Mouse (Mus musculus): ENCODE results near the gene Col4a2.
A peak's percentile ranks its signal among the peaks of the same experiment; 100 is the strongest.

Gene Col4a2

DNA sequence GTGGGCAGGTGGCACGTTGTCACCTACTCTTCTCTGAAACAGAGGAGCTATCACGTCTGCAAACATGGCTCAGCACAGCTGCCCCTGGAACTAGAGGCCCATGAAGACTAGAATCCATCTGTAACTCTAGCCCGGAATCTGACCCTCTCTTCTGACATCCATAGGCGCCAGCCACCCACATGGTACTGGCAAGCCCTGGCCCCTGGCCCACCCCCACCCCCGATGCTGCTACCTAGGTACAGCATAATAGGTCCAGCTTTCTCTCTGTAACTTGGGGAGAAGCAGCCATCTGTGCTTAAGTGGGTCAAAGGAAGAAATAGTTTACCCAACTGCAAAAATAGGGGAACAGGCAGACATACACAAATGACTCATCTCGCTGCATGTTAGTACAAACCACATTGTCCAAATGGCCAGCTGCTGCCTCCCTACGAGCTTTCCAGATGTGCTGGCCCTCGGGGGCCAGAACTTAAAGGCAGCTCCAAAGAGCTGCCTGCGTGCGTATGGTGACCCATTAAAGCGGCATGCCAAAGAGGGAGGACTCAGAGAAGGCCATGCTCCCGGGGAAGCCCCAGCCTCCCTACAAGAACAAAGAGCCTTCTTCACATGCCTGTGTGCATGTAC is 99.0 kb downstream of the Col4a2 start:
- no peak for DNase-seq (ENCODE audit: low read depth, low spot score)

DNA sequence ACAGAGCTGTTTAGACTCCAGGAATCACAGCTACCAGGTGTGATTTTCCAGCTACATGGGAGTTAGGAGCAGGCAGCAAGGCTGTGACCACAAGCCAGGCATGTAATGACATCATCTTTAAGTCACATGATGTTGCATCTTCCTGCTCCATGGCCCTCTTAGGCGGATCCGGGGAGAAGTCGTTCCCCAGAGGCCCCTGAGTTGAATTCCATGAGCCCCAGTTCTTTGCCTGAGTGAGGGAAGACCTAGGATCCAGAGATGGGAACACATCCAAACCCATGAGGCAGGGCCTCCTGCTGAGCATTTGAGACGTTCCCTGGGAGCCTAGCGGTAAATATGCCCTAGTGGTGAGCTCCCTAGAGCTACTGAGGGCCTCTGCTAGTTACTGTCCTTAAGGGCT is 99.8 kb downstream of the Col4a2 start:
- DNase-seq (ENCODE audit: low read depth, low spot score) = no peak

DNA sequence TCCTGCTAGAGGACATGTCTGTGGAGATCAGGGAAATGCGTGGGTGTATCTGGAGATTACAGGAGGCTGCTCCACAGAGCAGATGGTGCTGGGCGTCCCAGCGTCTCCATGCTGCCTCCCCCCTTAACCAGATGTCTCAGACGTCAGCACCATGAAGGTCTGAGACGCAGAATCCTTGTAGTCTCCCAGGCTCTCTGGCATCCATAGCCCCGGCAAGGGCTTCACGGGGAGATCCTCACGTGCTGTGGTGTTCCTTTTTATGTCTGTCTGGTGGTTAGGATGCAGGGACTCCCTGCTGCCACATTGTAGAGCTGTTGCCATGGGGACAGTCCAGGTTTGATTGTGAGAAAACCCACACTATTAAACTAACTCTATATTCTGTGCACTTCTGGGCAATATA is 101.7 kb downstream of the Col4a2 start:
- no peak for DNase-seq (ENCODE audit: low read depth, low spot score)

DNA sequence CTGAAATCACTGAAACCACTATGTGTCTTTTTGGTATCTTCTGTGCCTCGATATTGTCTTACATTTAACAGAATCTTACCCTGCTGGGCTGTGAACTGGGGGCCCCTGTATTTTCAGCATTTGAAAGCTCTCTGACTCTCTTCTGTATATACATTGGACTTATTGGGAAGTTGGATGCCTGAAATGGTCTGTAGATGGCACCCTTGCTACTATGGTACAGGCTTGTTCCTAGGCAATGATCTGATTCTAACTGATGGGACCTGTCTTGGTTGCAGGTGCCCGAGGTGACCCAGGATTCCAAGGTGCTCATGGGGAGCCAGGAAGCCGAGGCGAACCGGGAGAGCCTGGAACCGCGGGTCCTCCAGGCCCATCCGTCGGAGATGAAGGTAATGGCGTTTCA is 102.5 kb downstream of the Col4a2 start:
- DNase-seq (ENCODE audit: low read depth, low spot score) = peak; percentile 44

DNA sequence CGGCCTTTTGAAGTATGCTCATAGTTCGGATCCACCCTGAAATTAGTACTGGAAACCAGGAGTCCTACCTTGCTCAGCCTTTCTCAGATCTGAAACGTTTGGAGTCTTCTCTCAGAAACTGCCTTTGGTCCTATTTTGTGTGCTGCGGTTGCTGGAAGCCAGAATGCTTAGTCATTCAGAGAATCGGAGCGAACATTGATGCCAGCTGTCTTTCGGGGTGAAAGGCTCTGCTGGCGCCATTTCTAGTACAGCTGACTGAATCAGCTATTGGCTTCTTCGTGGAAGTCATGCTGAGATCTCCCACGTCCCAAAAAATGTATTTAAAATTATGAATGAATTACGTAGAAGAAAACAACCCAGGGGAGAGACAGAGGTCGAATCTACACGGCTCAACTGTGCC is 105.2 kb downstream of the Col4a2 start:
- DNase-seq (ENCODE audit: low read depth, low spot score) = no peak

DNA sequence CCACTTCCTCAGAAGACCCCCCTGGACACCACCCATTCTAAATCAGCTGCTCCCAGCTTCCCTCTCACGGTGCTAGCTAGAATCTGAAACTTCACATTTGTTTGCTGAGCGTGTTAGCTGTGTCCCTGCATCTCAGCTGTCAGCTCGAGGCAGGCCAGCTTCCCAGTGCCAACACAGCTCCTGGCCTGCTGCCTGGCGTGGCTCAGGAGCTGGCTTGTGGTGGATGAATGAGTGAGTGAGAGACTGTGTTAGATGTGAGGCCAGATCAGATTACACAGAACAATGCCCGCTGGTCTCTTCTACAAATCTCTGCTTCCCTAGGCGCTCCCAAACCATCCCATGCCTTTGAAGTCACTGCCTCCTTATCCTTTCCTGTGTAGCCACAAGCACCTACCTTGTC is 106.6 kb downstream of the Col4a2 start:
- DNase-seq (ENCODE audit: low read depth, low spot score) = no peak

DNA sequence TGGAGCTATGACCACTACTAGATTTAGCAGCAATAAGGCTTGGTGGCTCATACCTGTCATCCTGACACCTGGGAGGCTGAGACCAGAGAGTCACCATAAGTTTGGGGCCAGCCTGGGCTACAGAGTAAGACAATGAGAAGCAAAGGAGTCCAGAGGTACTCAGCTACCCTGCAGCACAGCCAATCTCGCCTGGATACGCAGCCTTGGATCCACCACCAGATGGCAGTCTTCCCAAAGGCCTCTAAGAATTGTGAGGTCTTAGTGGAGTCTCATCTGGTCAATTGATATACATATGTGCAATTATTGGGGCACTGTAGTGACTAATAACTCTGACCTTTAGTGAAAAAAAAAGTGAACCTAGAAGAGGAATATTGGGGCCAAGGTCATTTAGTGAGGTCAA is 107.0 kb downstream of the Col4a2 start:
- peak; percentile 73 for DNase-seq (ENCODE audit: low read depth, low spot score)

DNA sequence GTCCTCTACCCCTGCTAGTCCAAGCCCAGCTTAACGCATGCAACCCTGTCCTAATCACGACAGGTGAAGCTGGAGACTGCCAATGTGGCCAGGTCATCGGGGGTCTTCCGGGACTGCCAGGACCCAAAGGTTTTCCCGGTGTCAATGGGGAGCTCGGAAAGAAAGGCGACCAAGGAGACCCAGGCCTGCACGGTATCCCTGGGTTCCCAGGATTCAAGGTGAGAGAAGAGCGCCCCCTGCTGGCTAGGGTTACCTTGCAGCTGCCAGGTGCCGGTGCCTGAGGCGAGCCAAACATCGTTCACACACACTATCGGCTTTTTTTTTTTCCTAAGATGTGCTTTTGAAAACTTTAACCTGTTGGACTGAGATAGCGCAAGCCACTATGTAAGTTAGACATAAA is 108.5 kb downstream of the Col4a2 start:
- DNase-seq (ENCODE audit: low read depth, low spot score) = peak; percentile 74

DNA sequence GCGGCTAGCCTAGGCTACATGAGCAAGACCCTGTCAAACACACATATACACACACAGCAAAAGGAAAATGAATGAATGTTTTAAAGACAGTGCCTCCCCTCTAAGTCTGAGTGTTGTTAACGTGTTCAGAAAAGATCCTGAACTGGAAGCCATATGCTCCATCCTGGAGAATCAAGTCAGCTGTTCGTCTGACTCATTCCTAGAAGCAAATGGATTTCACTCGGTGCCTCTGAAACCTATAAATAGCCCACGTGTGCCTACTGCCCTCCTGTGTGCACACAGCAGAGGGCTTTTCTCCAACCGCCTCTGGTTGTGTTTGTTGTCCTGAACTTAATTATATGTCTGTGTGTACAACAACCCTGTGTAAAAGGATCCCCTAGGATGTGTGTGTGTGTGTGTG is 109.4 kb downstream of the Col4a2 start:
- no peak for DNase-seq (ENCODE audit: low read depth, low spot score)

DNA sequence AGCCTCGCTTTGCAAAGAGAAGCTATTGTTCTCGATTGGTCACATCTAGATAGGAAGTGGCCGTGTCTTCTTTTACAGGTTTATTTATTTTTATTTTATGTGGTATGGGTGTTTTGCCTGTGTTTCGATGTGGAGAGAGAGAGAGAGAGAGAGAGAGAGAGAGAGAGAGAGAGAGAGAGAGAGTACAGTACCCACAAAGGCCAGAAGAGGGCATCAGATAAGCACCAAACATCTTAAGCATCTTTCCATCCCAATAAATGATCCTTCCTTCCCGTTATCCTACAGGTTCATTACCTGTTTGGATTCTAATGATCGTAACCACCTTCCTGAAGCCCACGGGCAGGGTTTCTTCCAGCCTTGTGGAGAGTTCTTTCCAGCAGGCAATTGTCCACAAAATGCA is 110.5 kb downstream of the Col4a2 start:
- peak; percentile 31 for DNase-seq (ENCODE audit: low read depth, low spot score)

DNA sequence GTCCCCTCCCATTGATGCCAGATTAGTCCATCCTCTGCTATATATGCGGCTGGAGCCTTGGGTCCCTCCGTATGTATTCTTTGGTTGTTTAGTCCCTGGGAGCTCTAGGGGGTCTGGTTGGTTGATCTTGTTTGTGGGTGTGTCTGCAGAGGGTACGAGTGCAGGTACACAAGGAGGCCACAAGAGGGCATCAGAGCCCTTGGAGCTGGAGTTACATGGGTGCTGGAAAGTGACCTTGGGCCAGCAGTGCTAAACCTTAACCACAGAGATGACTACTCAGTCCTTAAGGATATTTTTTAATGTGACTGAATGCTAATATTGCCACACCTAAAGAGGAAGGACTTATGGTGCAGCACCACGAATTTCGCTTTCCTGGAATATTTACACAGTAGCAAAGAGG is 118.1 kb downstream of the Col4a2 start:
- peak; percentile 82 for DNase-seq (ENCODE audit: low read depth, low spot score)

DNA sequence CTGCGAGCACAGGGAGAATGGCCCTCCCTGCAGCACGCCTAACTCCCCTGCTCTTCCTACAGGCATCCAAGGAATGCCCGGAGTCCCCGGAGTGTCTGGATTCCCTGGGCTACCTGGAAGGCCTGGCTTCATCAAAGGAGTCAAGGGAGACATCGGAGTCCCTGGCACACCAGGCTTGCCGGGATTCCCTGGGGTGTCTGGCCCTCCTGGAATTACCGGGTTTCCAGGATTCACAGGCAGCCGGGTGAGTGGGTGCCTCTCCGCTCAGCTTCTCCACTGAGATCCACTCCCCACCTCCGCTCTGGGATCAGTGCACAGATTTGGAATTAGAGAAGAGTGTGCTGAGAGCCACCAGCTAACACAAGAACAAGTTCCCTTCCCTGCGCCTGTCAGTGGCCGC is 125.3 kb downstream of the Col4a2 start:
- DNase-seq (ENCODE audit: low read depth, low spot score) = peak; percentile 25

DNA sequence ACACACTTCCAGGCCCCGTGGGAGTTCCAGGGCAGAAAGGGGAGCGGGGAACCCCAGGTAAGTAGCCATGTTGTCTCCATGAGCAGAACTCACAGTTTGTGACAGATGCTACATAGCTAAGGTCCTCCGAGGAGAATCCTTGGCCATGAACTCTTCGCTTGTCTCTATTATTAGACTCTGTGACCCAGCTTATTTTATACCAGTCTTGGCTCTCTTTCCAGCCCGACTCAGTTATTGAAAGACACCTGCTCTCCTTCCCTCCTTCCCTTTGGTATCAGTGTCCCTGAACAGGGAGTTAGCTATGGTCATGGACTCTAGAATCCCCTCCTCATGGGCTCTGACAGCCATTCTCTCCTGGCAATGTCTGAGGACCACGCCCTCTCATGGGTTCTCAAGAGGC is 128.7 kb downstream of the Col4a2 start:
- no peak for DNase-seq (ENCODE audit: low read depth, low spot score)

DNA sequence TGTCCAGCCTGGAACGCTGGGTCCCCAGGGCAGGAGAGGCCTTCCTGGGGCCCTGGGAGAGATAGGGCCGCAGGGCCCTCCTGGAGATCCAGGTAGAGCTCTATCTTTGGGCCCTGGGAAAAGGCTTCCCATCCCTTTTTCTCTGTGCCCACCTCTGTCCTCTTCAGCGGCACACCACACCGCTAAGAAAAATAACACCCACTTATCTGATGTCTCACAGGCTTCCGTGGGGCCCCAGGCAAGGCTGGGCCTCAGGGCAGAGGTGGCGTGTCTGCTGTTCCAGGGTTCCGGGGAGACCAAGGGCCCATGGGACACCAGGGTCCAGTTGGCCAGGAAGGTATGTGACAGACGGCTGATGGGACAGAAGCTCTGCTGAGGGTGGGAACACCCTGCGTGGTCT is 131.0 kb downstream of the Col4a2 start:
- DNase-seq (ENCODE audit: low read depth, low spot score) = no peak

DNA sequence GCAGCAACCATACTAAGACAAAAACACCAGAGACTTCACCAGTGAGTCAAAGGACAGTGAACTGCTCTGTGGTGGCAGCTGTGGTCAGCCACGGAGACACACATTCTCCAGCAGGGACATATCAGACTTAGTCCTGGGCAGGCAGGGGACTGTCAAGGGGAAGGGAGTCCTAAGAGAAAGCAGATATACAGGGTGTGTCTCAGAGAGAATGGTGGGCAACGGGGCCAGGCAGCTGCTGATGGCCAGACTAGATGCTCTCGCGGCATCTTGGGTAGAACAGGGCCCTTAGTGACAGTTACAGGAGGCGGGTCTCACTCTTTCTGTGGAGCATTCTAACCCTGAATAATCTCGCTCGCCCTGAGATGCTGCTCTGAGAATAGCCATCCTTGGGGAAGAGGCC is 131.6 kb downstream of the Col4a2 start:
- DNase-seq (ENCODE audit: low read depth, low spot score) = no peak

DNA sequence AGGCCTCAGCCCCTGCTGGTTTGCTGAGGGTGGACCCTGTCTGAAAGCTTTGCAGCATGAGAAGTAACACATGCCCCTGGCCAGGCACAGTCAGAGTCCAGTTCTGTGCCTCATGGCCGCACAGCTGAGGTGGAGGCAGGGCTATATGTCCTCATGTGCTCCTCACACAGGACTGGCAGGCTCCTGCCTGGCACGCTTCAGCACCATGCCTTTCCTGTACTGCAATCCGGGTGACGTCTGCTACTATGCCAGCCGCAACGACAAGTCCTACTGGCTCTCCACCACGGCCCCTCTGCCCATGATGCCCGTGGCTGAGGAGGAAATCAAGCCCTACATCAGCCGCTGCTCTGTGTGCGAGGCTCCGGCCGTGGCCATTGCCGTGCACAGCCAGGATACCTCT is 133.2 kb downstream of the Col4a2 start:
- no peak for DNase-seq (ENCODE audit: low read depth, low spot score)

DNA sequence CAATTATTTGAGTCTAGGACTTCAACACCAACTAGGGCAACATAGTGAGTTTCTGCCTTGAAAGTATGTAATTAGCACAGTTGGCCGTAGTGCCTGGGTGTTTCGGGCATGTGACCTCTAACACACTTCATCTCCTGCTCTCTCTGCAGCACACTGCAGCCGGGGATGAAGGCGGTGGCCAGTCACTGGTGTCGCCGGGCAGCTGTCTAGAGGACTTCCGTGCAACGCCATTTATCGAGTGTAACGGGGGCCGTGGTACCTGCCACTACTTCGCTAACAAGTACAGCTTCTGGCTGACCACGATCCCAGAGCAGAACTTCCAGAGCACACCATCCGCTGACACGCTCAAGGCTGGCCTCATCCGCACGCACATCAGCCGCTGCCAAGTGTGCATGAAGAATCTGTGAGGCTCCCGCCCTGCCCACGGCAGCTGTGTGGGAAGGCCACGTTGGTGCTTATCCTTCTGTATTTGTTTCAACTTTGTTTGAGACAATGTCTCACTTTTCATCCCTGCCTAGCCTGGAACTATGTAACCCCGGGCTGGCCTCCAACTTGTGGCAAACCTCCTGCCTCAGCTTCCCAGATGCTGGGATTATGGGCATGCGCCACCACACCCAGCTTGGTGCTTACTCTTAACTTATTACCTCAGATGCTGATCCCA is 135.4 kb downstream of the Col4a2 start:
- DNase-seq (ENCODE audit: low read depth, low spot score) = no peak

DNA sequence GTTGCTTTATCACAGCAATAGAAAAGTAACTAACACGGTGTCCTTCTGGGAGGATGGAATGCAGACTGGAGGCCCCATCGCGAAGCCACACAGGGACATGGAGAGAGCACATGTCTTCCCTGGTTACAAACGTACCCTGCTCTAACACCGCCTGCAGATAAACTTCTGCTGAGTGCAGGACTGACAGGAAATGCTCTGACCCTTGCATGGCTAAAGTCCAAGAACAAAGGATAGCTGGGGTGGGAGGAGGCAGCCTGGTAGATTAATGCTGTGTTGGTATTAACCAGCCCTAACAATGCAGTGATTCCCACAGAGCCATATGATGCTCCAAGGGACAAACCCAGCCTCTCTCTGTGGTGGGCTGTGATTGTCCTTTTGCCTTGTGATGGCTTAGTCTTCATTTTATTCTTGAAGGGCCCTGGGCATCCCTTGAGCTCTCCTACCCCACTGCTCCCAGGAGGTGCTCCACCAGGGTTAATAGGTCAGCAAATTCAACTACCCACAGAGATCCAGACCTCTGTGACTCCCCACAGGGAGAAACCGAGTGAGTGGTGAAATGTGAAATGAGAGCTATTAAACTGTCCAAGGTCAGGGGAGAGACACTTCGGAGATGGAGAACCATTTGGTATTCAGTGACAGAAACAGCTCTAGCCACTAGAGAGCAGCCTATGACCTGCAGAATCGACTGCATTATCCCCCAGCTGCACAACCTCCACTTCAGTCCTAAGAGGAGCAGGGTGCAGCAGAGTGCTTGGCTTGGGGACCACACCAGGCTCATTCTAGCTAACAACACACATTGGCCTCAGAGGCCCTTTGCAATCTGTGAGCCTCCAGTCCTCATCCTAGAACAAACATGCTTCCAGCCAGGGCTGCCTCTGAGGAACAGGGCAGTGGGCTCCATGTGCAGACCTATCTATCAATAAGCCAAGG is 137.8 kb downstream of the Col4a2 start:
- peak; percentile 51 for DNase-seq (ENCODE audit: low read depth, low spot score)

DNA sequence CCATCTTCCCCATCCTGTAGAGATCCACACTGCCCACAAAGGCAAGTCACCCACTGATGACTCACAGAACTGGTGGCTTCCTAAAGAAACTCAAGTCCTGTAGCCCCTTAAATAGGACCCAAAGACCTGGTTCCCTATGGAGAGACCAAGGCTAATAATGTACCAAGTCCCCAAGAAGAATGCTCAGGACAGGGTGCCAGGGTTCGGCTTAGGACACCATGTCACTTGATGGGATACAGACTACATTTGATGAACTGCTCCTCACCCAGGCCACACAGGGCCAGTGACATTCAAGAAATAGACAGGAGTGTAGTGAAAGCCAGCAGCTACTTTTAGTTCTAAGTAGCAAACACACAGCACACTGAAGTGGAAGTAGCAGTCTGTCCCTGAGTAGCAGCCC is 139.5 kb downstream of the Col4a2 start:
- DNase-seq (ENCODE audit: low read depth, low spot score) = no peak

DNA sequence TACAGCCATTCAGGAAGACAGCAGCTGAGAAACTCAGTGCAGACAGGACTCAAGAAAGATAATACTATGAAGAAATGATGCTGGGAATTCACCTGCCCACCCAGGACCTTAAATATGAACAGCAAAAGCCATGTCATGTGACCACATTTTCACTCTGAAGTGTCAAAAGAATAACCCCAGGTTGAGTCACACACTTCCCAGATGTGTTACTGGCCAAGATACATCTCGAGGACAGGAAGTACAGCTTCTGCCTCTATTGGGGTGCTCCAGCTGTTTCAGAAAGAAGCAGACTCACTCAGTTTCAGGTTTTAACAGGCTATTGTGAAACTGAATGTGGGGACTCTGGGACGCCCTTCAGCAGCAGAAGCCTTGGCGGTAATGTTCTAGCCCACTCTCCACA is 140.0 kb downstream of the Col4a2 start:
- no peak for DNase-seq (ENCODE audit: low read depth, low spot score)

DNA sequence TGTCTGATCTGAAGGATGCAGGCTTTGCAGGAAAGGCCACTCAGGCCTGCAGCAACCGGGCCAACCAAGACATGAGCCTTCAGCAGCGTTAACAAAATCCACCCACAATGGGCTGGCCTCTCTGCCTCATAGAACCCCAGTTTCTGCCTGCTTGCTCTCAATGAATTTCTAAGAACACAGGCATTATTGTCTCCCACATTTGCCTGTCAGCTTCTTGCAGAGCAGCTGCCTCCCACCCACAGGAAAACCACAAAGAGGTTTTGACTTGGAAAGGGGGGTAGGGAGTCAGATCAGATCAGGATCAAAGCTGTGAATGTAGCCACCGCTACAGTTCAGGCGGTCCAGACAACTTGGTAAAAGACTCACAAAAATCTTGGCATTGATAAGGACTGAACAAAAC is 140.4 kb downstream of the Col4a2 start:
- no peak for DNase-seq (ENCODE audit: low read depth, low spot score)

DNA sequence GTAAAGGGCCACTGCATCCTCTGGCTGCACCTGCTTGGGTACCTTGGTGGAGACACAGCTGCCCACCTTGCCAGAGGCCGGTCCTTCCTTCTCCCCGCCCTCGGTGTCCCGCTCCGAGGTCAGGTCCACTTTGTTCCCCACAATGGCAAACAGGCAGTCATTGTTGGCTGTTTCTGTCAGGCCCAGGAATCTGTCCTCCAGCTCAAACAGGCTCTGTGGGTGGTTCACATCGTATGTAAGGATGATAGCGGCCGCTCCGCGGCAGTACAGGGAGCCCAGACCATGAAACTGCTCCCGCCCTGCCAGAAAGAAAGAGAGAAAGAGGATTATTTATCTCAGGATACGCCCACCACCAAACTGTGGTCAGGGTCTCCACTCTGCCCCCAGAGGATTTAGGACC is 141.6 kb downstream of the Col4a2 start:
- no peak for DNase-seq (ENCODE audit: low read depth, low spot score)

DNA sequence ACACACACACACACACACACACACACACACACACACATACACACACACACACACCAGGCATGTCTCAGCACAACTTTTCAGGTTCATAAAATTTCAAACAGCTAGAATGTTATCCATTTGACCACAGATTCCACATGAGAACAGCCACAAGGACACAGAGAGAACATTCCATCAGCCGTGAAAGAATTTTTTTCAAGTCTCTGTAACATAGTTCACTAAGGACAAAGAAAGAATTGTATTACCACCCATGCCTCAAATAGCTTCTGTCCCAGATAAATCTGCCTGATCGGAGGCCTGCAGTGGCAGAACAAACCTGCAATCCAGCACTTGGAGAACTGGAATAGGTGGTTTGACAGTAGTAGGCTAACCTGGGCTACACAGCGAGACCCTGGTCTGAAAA is 144.7 kb downstream of the Col4a2 start:
- no peak for DNase-seq (ENCODE audit: low read depth, low spot score)

All from ES-CJ7 (cell line).